Mouse (Mus musculus): Measurements from ENCODE around the gene Naif1.

- no peak for TF ChIP-seq GATA1 (IDR thresholded peaks at IDR 0.05; ENCODE audit: low read length)
- TF ChIP-seq TAL1 (IDR thresholded peaks at IDR 0.05; ENCODE audit: low read length) = no peak
Observed at GRCm38 (mm10) chr2:32413936-32414335, 36.3 kb upstream of the Naif1 start.
